18 mouse cellular contexts compared by ENCODE assay signal in genomic region chr5:138730863-138731262, GRCm38 (mm10). TPM values are rescaled to one million over a fixed set of nuclear protein-coding genes. Genes with fewer than 3 reads are reported as not detected.
DNase-seq lines count a peak whose midpoint lies in the region; ATAC-seq lines count a peak whose summit lies in the region.
"Had no signal": no experiment of that assay in that cellular context is flagged by ENCODE, and none has a peak within 500 bp of the region (broad histone marks: within the 10 kb centered on the region; RNA-seq: fewer than 3 reads in every experiment).

No protein-coding gene starts in this region.

- no peaks in the 10 kb centered on the region for H3K27me3 ChIP-seq in heart, embryonic 11.5 days (ENCODE audit: control insufficient read depth, insufficient read depth, low read length)
- H3K27me3 ChIP-seq in embryonic facial prominence, embryonic 15.5 days = no peaks in the 10 kb centered on the region
- H3K27me3 ChIP-seq in forebrain, embryonic 11.5 days (ENCODE audit: control insufficient read depth, insufficient read depth, low read length) = no peaks in the 10 kb centered on the region
- H3K27me3 ChIP-seq: forebrain, embryonic 12.5 days; hindbrain, embryonic 15.5 days; kidney, embryonic 15.5 days; liver, embryonic 15.5 days had no signal

- no peak for DNase-seq in heart, postnatal 4 days
- peak; percentile 12 for DNase-seq in lung, postnatal 25 days (ENCODE audit: low spot score)
- DNase-seq in monocyte, adult 2 months (ENCODE audit: low read depth in 1 of 2, low spot score in 2 of 2) = peak; percentile 52
- no peak for DNase-seq in forebrain, embryonic 11.5 days (ENCODE audit: low spot score)
- DNase-seq: cerebellum, postnatal 14 days; embryo, embryonic 11 days; heart, postnatal 14 days; right cerebral cortex, postnatal 4 days had no signal

- ATAC-seq in heart, embryonic 11.5 days (replicated peaks; ENCODE audit: insufficient number of reproducible peaks, low FRiP score, low TSS enrichment) = 0 out of 2 replicates have a peak, but pooled peaks have one; percentile 14
- ATAC-seq in embryonic facial prominence, embryonic 15.5 days (ENCODE audit: insufficient number of reproducible peaks, low FRiP score, low TSS enrichment, low read depth) = peak; percentile 62; the same call in 1 of the 2 replicates
- ATAC-seq in megakaryocyte-erythroid progenitor cell, adult 5-6 weeks (replicated peaks; ENCODE audit: low FRiP score, low TSS enrichment, poor library complexity, severe bottlenecking) = no peak
- ATAC-seq in inflammation-experienced regulatory T-cells, adult 6 months = no peak
- no peak for ATAC-seq in forebrain, embryonic 11.5 days (replicated peaks; ENCODE audit: low FRiP score)
- ATAC-seq: intestine, embryonic 16.5 days had no signal

- H3K9ac ChIP-seq in heart, embryonic 11.5 days (ENCODE audit: low read depth, low read length) = no peak overlapping the region
- no peak overlapping the region for H3K9ac ChIP-seq in embryonic facial prominence, embryonic 15.5 days
- no peak overlapping the region for H3K9ac ChIP-seq in forebrain, embryonic 11.5 days (ENCODE audit: low read length)
- H3K9ac ChIP-seq: forebrain, embryonic 12.5 days; hindbrain, embryonic 15.5 days; kidney, embryonic 15.5 days; liver, embryonic 15.5 days had no signal

- H3K36me3 ChIP-seq in heart, embryonic 11.5 days (ENCODE audit: control insufficient read depth, insufficient read depth, low read length) = no peaks in the 10 kb centered on the region
- no peaks in the 10 kb centered on the region for H3K36me3 ChIP-seq in embryonic facial prominence, embryonic 15.5 days
- H3K36me3 ChIP-seq in forebrain, embryonic 11.5 days (ENCODE audit: control insufficient read depth, insufficient read depth, low read length) = no peaks in the 10 kb centered on the region
- H3K36me3 ChIP-seq: forebrain, embryonic 12.5 days; hindbrain, embryonic 15.5 days; kidney, embryonic 15.5 days; liver, embryonic 15.5 days; midbrain, embryonic 10.5 days had no signal

- peaks cover 12% of the 10 kb centered on the region for H3K4me1 ChIP-seq in heart, embryonic 11.5 days (ENCODE audit: control insufficient read depth, insufficient read depth, low read length)
- H3K4me1 ChIP-seq in embryonic facial prominence, embryonic 15.5 days = no peaks in the 10 kb centered on the region
- no peaks in the 10 kb centered on the region for H3K4me1 ChIP-seq in forebrain, embryonic 11.5 days (replicated peaks; ENCODE audit: control insufficient read depth, insufficient read depth, low read length)
- H3K4me1 ChIP-seq: forebrain, embryonic 12.5 days; hindbrain, embryonic 15.5 days; liver, embryonic 15.5 days; midbrain, embryonic 10.5 days had no signal

- H3K27ac ChIP-seq in heart, embryonic 11.5 days (ENCODE audit: low read depth, low read length) = no peak overlapping the region
- no peak overlapping the region for H3K27ac ChIP-seq in embryonic facial prominence, embryonic 15.5 days (replicated peaks)
- no peak overlapping the region for H3K27ac ChIP-seq in forebrain, embryonic 11.5 days (ENCODE audit: low read depth, low read length)
- H3K27ac ChIP-seq: forebrain, embryonic 12.5 days; hindbrain, embryonic 15.5 days; kidney, embryonic 15.5 days; liver, embryonic 15.5 days; midbrain, embryonic 10.5 days had no signal

- no peak overlapping the region for H3K4me3 ChIP-seq in heart, embryonic 11.5 days (ENCODE audit: low read depth, low read length)
- H3K4me3 ChIP-seq in embryonic facial prominence, embryonic 15.5 days (replicated peaks) = no peak overlapping the region
- no peak overlapping the region for H3K4me3 ChIP-seq in forebrain, embryonic 11.5 days (ENCODE audit: low read depth, low read length)
- H3K4me3 ChIP-seq: forebrain, embryonic 12.5 days; hindbrain, embryonic 15.5 days; kidney, embryonic 15.5 days; liver, embryonic 15.5 days; midbrain, embryonic 10.5 days had no signal

- H3K9me3 ChIP-seq in heart, embryonic 11.5 days (replicated peaks; ENCODE audit: control insufficient read depth, low read length) = no peaks in the 10 kb centered on the region
- no peaks in the 10 kb centered on the region for H3K9me3 ChIP-seq in embryonic facial prominence, embryonic 15.5 days (replicated peaks)
- H3K9me3 ChIP-seq in forebrain, embryonic 11.5 days (ENCODE audit: control insufficient read depth, low read length) = no peaks in the 10 kb centered on the region
- H3K9me3 ChIP-seq: forebrain, embryonic 12.5 days; hindbrain, embryonic 15.5 days; kidney, embryonic 15.5 days; liver, embryonic 15.5 days; midbrain, embryonic 10.5 days had no signal

- WGBS in heart, embryonic 11.5 days (ENCODE audit: insufficient replicate concordance) = 58% methylated on average over 5 of the region's 5 CpGs
- 72% methylated on average over 5 of the region's 5 CpGs for WGBS in embryonic facial prominence, embryonic 15.5 days
- WGBS in forebrain, embryonic 11.5 days = 81% methylated on average over 5 of the region's 5 CpGs

- no peak overlapping the region for H3K4me2 ChIP-seq in heart, embryonic 11.5 days
- H3K4me2 ChIP-seq in embryonic facial prominence, embryonic 15.5 days (replicated peaks) = no peak overlapping the region
- no peak overlapping the region for H3K4me2 ChIP-seq in forebrain, embryonic 11.5 days (ENCODE audit: low read depth, low read length, severe bottlenecking)
- H3K4me2 ChIP-seq: forebrain, embryonic 12.5 days; hindbrain, embryonic 15.5 days; kidney, embryonic 15.5 days; liver, embryonic 15.5 days had no signal

RNA-seq across cellular contexts. Expression of gene Fam20c, which starts 23.5 kb away (rescaled TPM):
- polyA plus RNA-seq in heart, embryonic 11.5 days (2014; fragmentation: Nextera tagmentation; extraction: Ambion mirVana) = 3.0 and 3.7 TPM in 2 replicates
- 10 to 100 TPM; 16.3 to 17.0 TPM for total RNA-seq in heart, postnatal 4 days (2021)
- polyA plus RNA-seq in embryonic facial prominence, embryonic 15.5 days (2015; fragmentation: Nextera tagmentation; extraction: Ambion mirVana) = 9.0 and 9.2 TPM in 2 replicates
- not detected in 2 replicates for total RNA-seq in megakaryocyte-erythroid progenitor cell, adult 5-6 weeks (2014; fragmentation: Nextera tagmentation)
- 0.38 TPM in 1 of 2 replicates, not detected in the other for total RNA-seq in megakaryocyte-erythroid progenitor cell, adult 5-6 weeks (2017)
- polyA plus RNA-seq in inflammation-experienced regulatory T-cells, adult 6 months (2017; shearing (Covaris generic)) = not detected
- polyA plus RNA-seq in forebrain, embryonic 11.5 days (2014; fragmentation: Nextera tagmentation; extraction: Ambion mirVana) = 11.2 and 14.4 TPM in 2 replicates

Comparison
In these comparisons a context has a peak if more than half of its experiments do, and no peak if none do; other contexts are left out.
1. ATAC-seq: peak in heart, embryonic 11.5 days (single experiment) and embryonic facial prominence, embryonic 15.5 days (single experiment); none in megakaryocyte-erythroid progenitor cell, adult 5-6 weeks (single experiment), inflammation-experienced regulatory T-cells, adult 6 months (single experiment) and forebrain, embryonic 11.5 days (single experiment).
2. DNase-seq: peak in lung, postnatal 25 days (single experiment) and monocyte, adult 2 months (2 of 2); none in heart, postnatal 4 days (single experiment) and forebrain, embryonic 11.5 days (single experiment).